Mouse (Mus musculus): ENCODE data around the gene Gm10428. TPM values are rescaled to one million over a fixed set of nuclear protein-coding genes. Genes with fewer than 3 reads are reported as not detected.
A peak's percentile ranks its signal among the peaks of the same experiment; 100 is the strongest.
"Not testable (repeated sequence)": the region's sequence is repeated elsewhere in the genome, so short reads cannot be mapped to it uniquely, and the experiment has no call there.

The Gm10428 gene
- polyA plus RNA-seq, 1 experiment from 2014 or later, result not detected

- Histone ChIP-seq H3K27me3 (replicated peaks) (0 out of 2 replicates have a peak, but pooled peaks cover 5% of the 10 kb centered on the region), H3K9me3 (replicated peaks) (no peaks in the 10 kb centered on the region), H3K36me3 (no peaks in the 10 kb centered on the region), H3K4me2 (peak overlapping the region; percentile 62), H3K4me3 (replicated peaks) (peak overlapping the region; percentile 44), H3K9ac (replicated peaks) (peak overlapping the region; percentile 40), H3K4me1 (no peaks in the 10 kb centered on the region; the same call in 1 of the 2 replicates), H3K27ac (replicated peaks) (peak overlapping the region; percentile 52; the same call in 1 of the 2 replicates)
- peak; percentile 82 for ATAC-seq (ENCODE audit: low FRiP score)
- WGBS, result 2% methylated on average over 27 of the region's 27 CpGs
Observed at GRCm38 (mm10) chr11:62746001-62746533, 6.8 kb upstream of the Gm10428 start.

GRCm38 (mm10) chr11:62747227-62747626 lies 5.7 kb upstream of the Gm10428 start:
- no peak overlapping the region for H3K9ac ChIP-seq (replicated peaks)
- ATAC-seq (ENCODE audit: low FRiP score), result no peak
- no peaks in the 10 kb centered on the region for H3K9me3 ChIP-seq (replicated peaks)
- H3K4me2 ChIP-seq, result no peak overlapping the region
- no peak overlapping the region for H3K27ac ChIP-seq (replicated peaks)
- 81% methylated on average over 9 of the region's 9 CpGs for WGBS
- no peaks in the 10 kb centered on the region for H3K36me3 ChIP-seq
- 0 out of 2 replicates have a peak, but pooled peaks cover 5% of the 10 kb centered on the region for H3K27me3 ChIP-seq (replicated peaks)
- H3K4me1 ChIP-seq, result no peaks in the 10 kb centered on the region; the same call in 1 of the 2 replicates
- no peak overlapping the region for H3K4me3 ChIP-seq (replicated peaks)

- 78% methylated on average over 4 of the region's 4 CpGs for WGBS
- H3K27me3 ChIP-seq (replicated peaks), result 0 out of 2 replicates have a peak, but pooled peaks cover 5% of the 10 kb centered on the region
- ATAC-seq (ENCODE audit: low FRiP score), result no peak
Observed at GRCm38 (mm10) chr11:62748062-62748461, 4.8 kb upstream of the Gm10428 start.

GRCm38 (mm10) chr11:62749445-62749844 lies 3.5 kb upstream of the Gm10428 start:
- not testable (repeated sequence) for H3K9ac ChIP-seq (replicated peaks); ATAC-seq (ENCODE audit: low FRiP score); H3K4me3 ChIP-seq (replicated peaks); H3K27me3 ChIP-seq (replicated peaks); H3K27ac ChIP-seq (replicated peaks); H3K36me3 ChIP-seq; H3K4me1 ChIP-seq; H3K9me3 ChIP-seq (replicated peaks); H3K4me2 ChIP-seq
- 89% methylated on average over 13 of the region's 13 CpGs for WGBS

More at GRCm38 (mm10) chr11:62748062-62748461, 4.8 kb upstream of the Gm10428 start:
- no peaks in the 10 kb centered on the region for H3K9me3 ChIP-seq (replicated peaks)
- H3K4me2 ChIP-seq, result no peak overlapping the region
- H3K36me3 ChIP-seq, result no peaks in the 10 kb centered on the region
- no peak overlapping the region for H3K9ac ChIP-seq (replicated peaks)
- H3K27ac ChIP-seq (replicated peaks), result no peak overlapping the region
- no peak overlapping the region for H3K4me3 ChIP-seq (replicated peaks)
- H3K4me1 ChIP-seq, result no peaks in the 10 kb centered on the region; the same call in 1 of the 2 replicates

DNA sequence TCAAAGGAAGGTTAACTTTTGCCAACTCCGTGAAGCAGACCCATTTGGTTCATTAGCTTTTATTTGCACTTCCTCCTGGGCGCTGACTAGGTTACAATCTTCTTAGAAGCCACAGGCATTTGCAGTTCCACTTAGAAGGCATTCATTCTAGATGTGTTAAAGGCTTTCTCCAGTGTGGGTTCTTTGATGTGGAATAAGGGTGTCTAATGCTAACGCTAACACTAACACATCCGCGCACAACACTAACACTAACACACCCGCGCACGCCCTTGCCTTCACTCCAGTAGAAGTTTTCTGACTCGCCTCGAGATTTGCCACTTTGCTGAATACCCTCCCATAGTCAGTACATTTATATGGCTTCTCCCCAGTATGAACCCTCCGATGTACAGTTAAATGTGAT lies 709 bp upstream of the Gm10428 start:
- no peak overlapping the region for H3K9ac ChIP-seq (replicated peaks)
- no peaks in the 10 kb centered on the region for H3K36me3 ChIP-seq
- ATAC-seq (ENCODE audit: low FRiP score), result no peak
- 54% methylated on average over 11 of the region's 11 CpGs for WGBS
- 0 out of 2 replicates have a peak, but pooled peaks cover 5% of the 10 kb centered on the region for H3K27me3 ChIP-seq (replicated peaks)
- H3K4me3 ChIP-seq (replicated peaks), result no peak overlapping the region
- peaks cover 6% of the 10 kb centered on the region for H3K4me1 ChIP-seq
- H3K4me2 ChIP-seq, result no peak overlapping the region
- no peaks in the 10 kb centered on the region for H3K9me3 ChIP-seq (replicated peaks)
- no peak overlapping the region for H3K27ac ChIP-seq (replicated peaks)

- Histone ChIP-seq H3K4me2 (peak overlapping the region; percentile 76), H3K4me3 (replicated peaks) (peak overlapping the region; percentile 45), H3K27me3 (replicated peaks) (peaks cover 6% of the 10 kb centered on the region; the same call in 1 of the 2 replicates), H3K36me3 (no peaks in the 10 kb centered on the region), H3K9me3 (replicated peaks) (no peaks in the 10 kb centered on the region), H3K4me1 (peaks cover 10% of the 10 kb centered on the region), H3K27ac (replicated peaks) (no peak overlapping the region; the same call in 1 of the 2 replicates), H3K9ac (replicated peaks) (peak overlapping the region; percentile 46)
- 8% methylated on average over 36 of the region's 36 CpGs for WGBS
- peak; percentile 89 for ATAC-seq (ENCODE audit: low FRiP score)
Observed at GRCm38 (mm10) chr11:62756456-62757142, 3.7 kb downstream of the Gm10428 start.

GRCm38 (mm10) chr11:62757143-62757507 lies 4.2 kb downstream of the Gm10428 start:
- peaks cover 10% of the 10 kb centered on the region for H3K4me1 ChIP-seq
- H3K4me2 ChIP-seq, result peak overlapping the region; percentile 76
- WGBS, result 7% methylated on average over 7 of the region's 7 CpGs
- peaks cover 6% of the 10 kb centered on the region; the same call in 1 of the 2 replicates for H3K27me3 ChIP-seq (replicated peaks)
- H3K27ac ChIP-seq (replicated peaks), result no peak overlapping the region
- H3K36me3 ChIP-seq, result no peaks in the 10 kb centered on the region
- peak overlapping the region; percentile 46 for H3K9ac ChIP-seq (replicated peaks)
- no peak; the same call in 1 of the 2 replicates for ATAC-seq (ENCODE audit: low FRiP score)
- peak overlapping the region; percentile 45 for H3K4me3 ChIP-seq (replicated peaks)
- H3K9me3 ChIP-seq (replicated peaks), result no peaks in the 10 kb centered on the region

- peaks cover 6% of the 10 kb centered on the region; the same call in 1 of the 2 replicates for H3K27me3 ChIP-seq (replicated peaks)
Observed at GRCm38 (mm10) chr11:62757906-62758305, 5.0 kb downstream of the Gm10428 start.

GRCm38 (mm10) chr11:62758491-62758890 lies 5.6 kb downstream of the Gm10428 start:
- H3K9me3 ChIP-seq (replicated peaks), result no peaks in the 10 kb centered on the region
- H3K4me3 ChIP-seq (replicated peaks), result no peak overlapping the region
- no peaks in the 10 kb centered on the region for H3K36me3 ChIP-seq
- no peak overlapping the region for H3K9ac ChIP-seq (replicated peaks)
- H3K27ac ChIP-seq (replicated peaks), result no peak overlapping the region
- no peak overlapping the region for H3K4me2 ChIP-seq
- 92% methylated on average over 11 of the region's 11 CpGs for WGBS
- peaks cover 6% of the 10 kb centered on the region; the same call in 1 of the 2 replicates for H3K27me3 ChIP-seq (replicated peaks)
- peaks cover 10% of the 10 kb centered on the region for H3K4me1 ChIP-seq
- ATAC-seq (ENCODE audit: low FRiP score), result no peak

More at GRCm38 (mm10) chr11:62757906-62758305, 5.0 kb downstream of the Gm10428 start:
- ATAC-seq (ENCODE audit: low FRiP score), result no peak
- no peak overlapping the region for H3K4me3 ChIP-seq (replicated peaks)
- peaks cover 10% of the 10 kb centered on the region for H3K4me1 ChIP-seq
- H3K27ac ChIP-seq (replicated peaks), result no peak overlapping the region
- no peak overlapping the region for H3K4me2 ChIP-seq
- H3K36me3 ChIP-seq, result no peaks in the 10 kb centered on the region
- no peak overlapping the region for H3K9ac ChIP-seq (replicated peaks)
- 88% methylated on average over 6 of the region's 6 CpGs for WGBS
- no peaks in the 10 kb centered on the region for H3K9me3 ChIP-seq (replicated peaks)

DNA sequence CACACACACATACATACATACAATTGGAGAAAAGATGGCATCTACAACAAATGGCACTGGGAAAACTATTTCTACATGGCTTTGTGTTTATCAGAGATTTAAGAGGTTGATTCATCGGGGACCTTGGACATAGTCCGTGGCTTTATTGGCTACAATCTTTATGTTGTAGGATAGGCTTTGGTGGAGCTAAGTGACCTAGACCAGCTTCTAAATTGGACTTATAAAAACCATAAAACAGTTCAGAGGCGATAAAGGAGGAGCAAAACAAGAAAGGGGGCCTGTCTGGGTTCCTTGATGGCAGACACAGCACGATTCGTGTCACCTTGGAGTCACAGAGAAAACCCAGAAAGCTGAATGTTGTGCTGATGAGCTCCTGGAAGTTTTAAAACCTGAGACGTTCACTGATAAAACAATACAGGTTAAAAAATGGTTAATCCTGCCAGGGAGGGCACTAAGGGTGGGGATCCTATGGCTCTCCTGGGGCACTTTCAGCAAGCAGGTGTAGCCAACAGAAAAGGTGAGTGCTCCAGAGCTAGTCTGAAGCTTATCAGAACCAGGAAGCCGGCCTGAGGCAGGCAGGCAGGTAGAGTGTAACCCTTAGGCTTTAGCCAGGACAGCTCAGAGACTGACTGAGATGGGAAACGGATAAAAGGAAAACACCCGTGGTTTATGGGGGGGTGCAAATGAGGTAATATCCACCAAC lies 8.0 kb downstream of the Gm10428 start:
- no peaks in the 10 kb centered on the region for H3K36me3 ChIP-seq
- H3K9ac ChIP-seq (replicated peaks), result no peak overlapping the region
- ATAC-seq (ENCODE audit: low FRiP score), result no peak
- H3K27ac ChIP-seq (replicated peaks), result no peak overlapping the region
- H3K4me1 ChIP-seq, result peaks cover 10% of the 10 kb centered on the region
- WGBS, result 68% methylated on average over 9 of the region's 9 CpGs
- no peak overlapping the region for H3K4me3 ChIP-seq (replicated peaks)
- no peak overlapping the region for H3K4me2 ChIP-seq
- H3K27me3 ChIP-seq (replicated peaks), result peaks cover 6% of the 10 kb centered on the region; the same call in 1 of the 2 replicates
- H3K9me3 ChIP-seq (replicated peaks), result no peaks in the 10 kb centered on the region

- Histone ChIP-seq H3K27me3 (replicated peaks) (no peaks in the 10 kb centered on the region), H3K27ac (replicated peaks) (no peak overlapping the region), H3K4me2 (no peak overlapping the region), H3K4me1 (no peaks in the 10 kb centered on the region), H3K9me3 (replicated peaks) (peaks cover 49% of the 10 kb centered on the region), H3K9ac (replicated peaks) (no peak overlapping the region), H3K4me3 (replicated peaks) (no peak overlapping the region), H3K36me3 (peaks cover 56% of the 10 kb centered on the region)
- no peak for ATAC-seq (ENCODE audit: low FRiP score)
- 97% methylated on average over 7 of the region's 7 CpGs for WGBS
Observed at GRCm38 (mm10) chr11:62776510-62776909, 23.6 kb downstream of the Gm10428 start.

All from neural tube, embryonic 15.5 days (tissue).